Mouse (Mus musculus) cortical plate, adult 2 months (tissue): ENCODE data around the gene Mettl22.

ENCODE experiments used
- CTCF ChIP-seq: fragments of 200-500 bp; IDR thresholded peaks from 2 replicates; pipeline ENCODE4 v1.5.1; 2011; ENCODE audit warnings: mild to moderate bottlenecking, control low read depth, low read length; ENCODE audit not compliant: insufficient read depth; ENCODE audit errors: extremely low read depth
- POLR2A ChIP-seq: fragments of 200-500 bp; IDR thresholded peaks from 2 replicates; pipeline ENCODE4 v1.6.1; 2011; ENCODE audit warnings: mild to moderate bottlenecking, low read length, control low read depth; ENCODE audit not compliant: insufficient read depth; ENCODE audit errors: extremely low read depth

DNA sequence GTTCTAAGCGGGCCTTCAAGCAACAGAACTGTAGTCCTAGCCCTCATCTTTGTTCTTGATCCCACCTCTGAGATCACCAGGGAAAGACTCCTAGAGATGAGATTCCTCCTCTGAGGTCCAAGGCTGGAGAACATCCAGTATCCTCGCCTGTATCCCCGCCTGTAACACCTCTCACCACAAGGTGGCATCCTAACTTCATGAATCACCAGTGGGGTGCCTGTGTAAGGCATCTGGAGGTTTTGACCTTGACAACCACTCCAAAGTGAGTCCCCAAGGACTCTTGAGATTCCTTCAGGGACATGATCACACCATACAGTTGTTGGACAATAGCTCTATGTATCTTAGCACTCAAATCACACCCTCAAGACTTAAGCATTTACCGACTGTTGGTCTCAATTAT, 23.7 kb downstream of the Mettl22 start:
- TF ChIP-seq CTCF (peak; percentile 97), POLR2A (no peak)
